Mouse (Mus musculus) naive thymus-derived CD4-positive, alpha-beta T cell, adult 2 months (primary cell): ENCODE measurements around the gene Rnase9.

Experiments
- DNase-seq: peaks from one replicate; pipeline ENCODE4 v3.0.0-alpha.2; 2011; ENCODE audit warnings: low read depth

Rnase9 gene

GRCm38 (mm10) chr14:51041769-51042168 lies at the start of gene Rnase9:
Rnase9 (minus strand) TSS chr14:51041869.
- DNase-seq, result no peak

- DNase-seq, result peak; percentile 92
Measured at GRCm38 (mm10) chr14:51090077-51090781, 48.6 kb upstream of the Rnase9 start.

GRCm38 (mm10) chr14:51089674-51090076 lies 48.0 kb upstream of the Rnase9 start:
- DNase-seq, result no peak

- DNase-seq, result peak; percentile 99
Measured at GRCm38 (mm10) chr14:51088970-51089673, 47.5 kb upstream of the Rnase9 start.

GRCm38 (mm10) chr14:51088166-51088969 lies 46.7 kb upstream of the Rnase9 start:
- peak; percentile 86 for DNase-seq

- no peak for DNase-seq
Measured at GRCm38 (mm10) chr14:51087762-51088161, 46.1 kb upstream of the Rnase9 start.

GRCm38 (mm10) chr14:51085911-51086310 lies 44.2 kb upstream of the Rnase9 start:
- no peak for DNase-seq

GRCm38 (mm10) chr14:51085086-51085485 lies 43.4 kb upstream of the Rnase9 start:
- peak; percentile 9 for DNase-seq

- peak; percentile 35 for DNase-seq
Measured at GRCm38 (mm10) chr14:51083805-51084204, 42.1 kb upstream of the Rnase9 start.

- peak; percentile 79 for DNase-seq
Measured at GRCm38 (mm10) chr14:51082599-51083581, 41.2 kb upstream of the Rnase9 start.

GRCm38 (mm10) chr14:51081035-51081434 lies 39.4 kb upstream of the Rnase9 start:
- no peak for DNase-seq

GRCm38 (mm10) chr14:51079180-51079579 lies 37.5 kb upstream of the Rnase9 start:
- no peak for DNase-seq

- DNase-seq, result no peak
Measured at GRCm38 (mm10) chr14:51074335-51074734, 32.7 kb upstream of the Rnase9 start, which contains the start of gene Olfr750. Olfr750 (minus strand) TSS chr14:51074435.

GRCm38 (mm10) chr14:51069617-51070016 lies 27.9 kb upstream of the Rnase9 start:
- DNase-seq, result peak; percentile 80

GRCm38 (mm10) chr14:51068956-51069355 lies 27.3 kb upstream of the Rnase9 start:
- no peak for DNase-seq

GRCm38 (mm10) chr14:51060761-51061160 lies 19.1 kb upstream of the Rnase9 start:
- DNase-seq, result peak; percentile 10

GRCm38 (mm10) chr14:51057401-51057831 lies 15.7 kb upstream of the Rnase9 start, which contains the start of gene Rnase12:
Rnase12 (minus strand) TSS chr14:51057661.
- peak; percentile 53 for DNase-seq

- no peak for DNase-seq
Measured at GRCm38 (mm10) chr14:51054243-51055237, 12.9 kb upstream of the Rnase9 start.

GRCm38 (mm10) chr14:51053176-51053575 lies 11.5 kb upstream of the Rnase9 start:
- no peak for DNase-seq

- no peak for DNase-seq
Measured at GRCm38 (mm10) chr14:51051941-51052340, 10.3 kb upstream of the Rnase9 start.
